Mouse (Mus musculus): ENCODE results near the gene Mturn. TPM values are rescaled to one million over a fixed set of nuclear protein-coding genes. Genes with fewer than 3 reads are reported as not detected.

The Mturn gene
- polyA plus RNA-seq, 1 experiment from 2014 or later = 18.5 TPM

- H3K9me3 ChIP-seq (ENCODE audit: control insufficient read depth, low read length) = no peaks in the 10 kb centered on the region
- no peak overlapping the region for H3K9ac ChIP-seq (ENCODE audit: low read length)
- DNase-seq (ENCODE audit: low spot score) (no peak), ATAC-seq (replicated peaks; ENCODE audit: low FRiP score) (no peak)
- no peaks in the 10 kb centered on the region for H3K27me3 ChIP-seq (ENCODE audit: control insufficient read depth, insufficient read depth, low read length)
- no peak overlapping the region for H3K4me3 ChIP-seq (ENCODE audit: low read depth, low read length)
- H3K4me1 ChIP-seq (replicated peaks; ENCODE audit: control insufficient read depth, insufficient read depth, low read length) = no peaks in the 10 kb centered on the region
- H3K27ac ChIP-seq (ENCODE audit: low read depth, low read length) = no peak overlapping the region
- no peak overlapping the region for H3K4me2 ChIP-seq (ENCODE audit: low read depth, low read length, severe bottlenecking)
- 82% methylated on average over 13 of the region's 13 CpGs for WGBS
- no peaks in the 10 kb centered on the region for H3K36me3 ChIP-seq (ENCODE audit: control insufficient read depth, insufficient read depth, low read length)
Observed at GRCm38 (mm10) chr6:54690838-54691237, 9.4 kb downstream of the Mturn start.

- ATAC-seq (replicated peaks; ENCODE audit: low FRiP score) = no peak
- H3K27me3 ChIP-seq (ENCODE audit: control insufficient read depth, insufficient read depth, low read length) = no peaks in the 10 kb centered on the region
- no peak overlapping the region for H3K4me2 ChIP-seq (ENCODE audit: low read depth, low read length, severe bottlenecking)
- H3K4me1 ChIP-seq (replicated peaks; ENCODE audit: control insufficient read depth, insufficient read depth, low read length) = no peaks in the 10 kb centered on the region
- no peak overlapping the region for H3K9ac ChIP-seq (ENCODE audit: low read length)
- H3K4me3 ChIP-seq (ENCODE audit: low read depth, low read length) = no peak overlapping the region
- 83% methylated on average over 14 of the region's 14 CpGs for WGBS
- no peak overlapping the region for H3K27ac ChIP-seq (ENCODE audit: low read depth, low read length)
- no peaks in the 10 kb centered on the region for H3K36me3 ChIP-seq (ENCODE audit: control insufficient read depth, insufficient read depth, low read length)
- H3K9me3 ChIP-seq (ENCODE audit: control insufficient read depth, low read length) = no peaks in the 10 kb centered on the region
- no peak for DNase-seq (ENCODE audit: low spot score)
Observed at GRCm38 (mm10) chr6:54691368-54692116, 10.1 kb downstream of the Mturn start.

DNA sequence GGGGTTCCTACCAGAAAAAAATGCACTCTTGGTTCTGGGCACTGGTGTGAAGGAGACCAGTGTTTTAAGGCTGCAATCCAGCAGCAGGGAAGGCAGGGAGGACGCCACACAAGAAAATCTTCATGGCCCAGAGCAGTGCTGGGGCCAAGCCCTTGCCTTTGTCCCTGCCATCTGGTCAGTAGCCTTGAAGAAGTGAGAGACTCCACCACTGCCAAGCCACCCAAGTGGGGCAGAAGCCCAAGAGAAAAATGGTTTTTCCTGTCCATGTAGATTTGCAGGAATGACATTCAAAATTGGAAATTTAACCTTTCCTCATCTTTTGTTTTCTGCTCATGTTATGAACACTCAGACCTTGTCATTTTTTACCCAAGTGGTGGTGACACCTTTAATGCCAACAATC lies 10.8 kb downstream of the Mturn start:
- no peak for ATAC-seq (replicated peaks; ENCODE audit: low FRiP score)
- 73% methylated on average over 1 of the region's 1 CpGs for WGBS
- H3K36me3 ChIP-seq (ENCODE audit: control insufficient read depth, insufficient read depth, low read length) = no peaks in the 10 kb centered on the region
- no peak overlapping the region for H3K4me2 ChIP-seq (ENCODE audit: low read depth, low read length, severe bottlenecking)
- H3K9ac ChIP-seq (ENCODE audit: low read length) = no peak overlapping the region
- no peaks in the 10 kb centered on the region for H3K4me1 ChIP-seq (replicated peaks; ENCODE audit: control insufficient read depth, insufficient read depth, low read length)
- no peaks in the 10 kb centered on the region for H3K27me3 ChIP-seq (ENCODE audit: control insufficient read depth, insufficient read depth, low read length)
- H3K27ac ChIP-seq (ENCODE audit: low read depth, low read length) = no peak overlapping the region
- no peak for DNase-seq (ENCODE audit: low spot score)
- no peak overlapping the region for H3K4me3 ChIP-seq (ENCODE audit: low read depth, low read length)
- no peaks in the 10 kb centered on the region for H3K9me3 ChIP-seq (ENCODE audit: control insufficient read depth, low read length)

DNA sequence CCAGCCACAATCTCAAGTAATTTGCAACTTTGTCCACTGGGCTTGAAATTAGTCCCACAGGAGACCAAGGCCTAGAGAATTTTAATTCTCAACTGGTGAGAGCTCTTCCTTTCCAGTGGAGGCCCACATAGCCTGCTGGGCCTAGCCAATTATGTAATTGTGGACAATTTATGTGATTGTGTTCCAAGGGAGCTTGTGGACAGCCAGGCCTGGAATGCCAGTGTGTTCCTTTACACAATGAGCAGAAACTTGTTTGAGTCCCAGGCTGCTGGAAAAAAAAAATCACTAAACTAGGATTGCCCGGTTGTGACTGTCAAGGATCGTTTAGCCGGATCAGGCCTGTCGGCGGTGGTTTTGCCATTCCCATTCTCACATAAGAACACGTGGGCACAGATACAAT lies 11.9 kb downstream of the Mturn start:
- H3K27me3 ChIP-seq (ENCODE audit: control insufficient read depth, insufficient read depth, low read length) = no peaks in the 10 kb centered on the region
- no peak for DNase-seq (ENCODE audit: low spot score)
- H3K9me3 ChIP-seq (ENCODE audit: control insufficient read depth, low read length) = no peaks in the 10 kb centered on the region
- H3K4me1 ChIP-seq (replicated peaks; ENCODE audit: control insufficient read depth, insufficient read depth, low read length) = no peaks in the 10 kb centered on the region
- no peak overlapping the region for H3K9ac ChIP-seq (ENCODE audit: low read length)
- WGBS = 91% methylated on average over 6 of the region's 6 CpGs
- H3K36me3 ChIP-seq (ENCODE audit: control insufficient read depth, insufficient read depth, low read length) = no peaks in the 10 kb centered on the region
- ATAC-seq (replicated peaks; ENCODE audit: low FRiP score) = no peak
- no peak overlapping the region for H3K27ac ChIP-seq (ENCODE audit: low read depth, low read length)
- H3K4me2 ChIP-seq (ENCODE audit: low read depth, low read length, severe bottlenecking) = no peak overlapping the region
- H3K4me3 ChIP-seq (ENCODE audit: low read depth, low read length) = no peak overlapping the region

- Histone ChIP-seq H3K4me2 (ENCODE audit: low read depth, low read length, severe bottlenecking) (peak overlapping the region; percentile 77), H3K36me3 (ENCODE audit: control insufficient read depth, insufficient read depth, low read length) (no peaks in the 10 kb centered on the region), H3K4me1 (replicated peaks; ENCODE audit: control insufficient read depth, insufficient read depth, low read length) (peaks cover 7% of the 10 kb centered on the region; the same call in 1 of the 2 replicates), H3K4me3 (ENCODE audit: low read depth, low read length) (peak overlapping the region; percentile 31), H3K27me3 (ENCODE audit: control insufficient read depth, insufficient read depth, low read length) (no peaks in the 10 kb centered on the region), H3K27ac (ENCODE audit: low read depth, low read length) (no peak overlapping the region), H3K9ac (ENCODE audit: low read length) (peak overlapping the region; percentile 47), H3K9me3 (ENCODE audit: control insufficient read depth, low read length) (no peaks in the 10 kb centered on the region)
- 8% methylated on average over 24 of the region's 24 CpGs for WGBS
- ATAC-seq (replicated peaks; ENCODE audit: low FRiP score) (peak; percentile 48), DNase-seq (ENCODE audit: low spot score) (no peak)
Observed at GRCm38 (mm10) chr6:54698691-54699476, 17.5 kb downstream of the Mturn start.

DNA sequence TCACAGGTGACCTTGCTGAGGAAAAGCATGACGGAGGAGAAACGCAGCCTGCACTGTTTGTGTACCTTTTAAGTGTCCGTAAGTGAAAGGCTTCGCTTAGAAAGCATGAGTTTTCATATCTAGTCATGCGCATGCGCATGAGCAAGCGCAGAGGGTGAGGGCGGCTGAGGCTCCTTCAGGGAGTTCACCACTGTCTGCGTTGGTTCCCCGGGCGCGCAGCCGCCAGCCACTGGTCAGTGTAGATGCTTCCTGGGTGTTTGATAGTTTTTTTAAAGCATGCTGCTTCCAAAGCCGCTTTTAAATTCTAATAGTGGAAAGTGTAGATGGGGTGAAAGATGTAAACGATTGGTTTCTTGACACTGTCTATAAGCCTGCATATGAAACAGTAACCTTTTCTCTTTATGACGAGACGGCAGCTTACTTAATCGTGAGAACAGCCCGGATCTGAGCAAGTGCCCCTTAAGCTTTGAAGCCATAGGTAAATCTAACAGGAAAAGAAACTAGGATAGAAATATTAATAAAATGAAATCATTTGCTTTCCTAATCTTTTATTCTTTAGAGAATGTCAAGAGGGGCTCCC lies 18.1 kb downstream of the Mturn start:
- peak overlapping the region; percentile 47 for H3K9ac ChIP-seq (ENCODE audit: low read length)
- H3K4me1 ChIP-seq (replicated peaks; ENCODE audit: control insufficient read depth, insufficient read depth, low read length) = peaks cover 10% of the 10 kb centered on the region; the same call in 1 of the 2 replicates
- peak; percentile 85 for DNase-seq (ENCODE audit: low spot score)
- peak; percentile 81 for ATAC-seq (replicated peaks; ENCODE audit: low FRiP score)
- 6% methylated on average over 19 of the region's 19 CpGs for WGBS
- H3K4me2 ChIP-seq (ENCODE audit: low read depth, low read length, severe bottlenecking) = peak overlapping the region; percentile 77
- H3K27ac ChIP-seq (ENCODE audit: low read depth, low read length) = no peak overlapping the region
- peak overlapping the region; percentile 31 for H3K4me3 ChIP-seq (ENCODE audit: low read depth, low read length)
- no peaks in the 10 kb centered on the region for H3K27me3 ChIP-seq (ENCODE audit: control insufficient read depth, insufficient read depth, low read length)
- no peaks in the 10 kb centered on the region for H3K9me3 ChIP-seq (ENCODE audit: control insufficient read depth, low read length)
- H3K36me3 ChIP-seq (ENCODE audit: control insufficient read depth, insufficient read depth, low read length) = no peaks in the 10 kb centered on the region

GRCm38 (mm10) chr6:54700516-54700915 lies 19.1 kb downstream of the Mturn start:
- DNase-seq (ENCODE audit: low spot score) = peak; percentile 41
- no peak for ATAC-seq (replicated peaks; ENCODE audit: low FRiP score)
- H3K4me1 ChIP-seq (replicated peaks; ENCODE audit: control insufficient read depth, insufficient read depth, low read length) = peaks cover 10% of the 10 kb centered on the region; the same call in 1 of the 2 replicates
- H3K27ac ChIP-seq (ENCODE audit: low read depth, low read length) = no peak overlapping the region
- no peak overlapping the region for H3K9ac ChIP-seq (ENCODE audit: low read length)
- 94% methylated on average over 2 of the region's 2 CpGs for WGBS
- no peaks in the 10 kb centered on the region for H3K27me3 ChIP-seq (ENCODE audit: control insufficient read depth, insufficient read depth, low read length)
- no peaks in the 10 kb centered on the region for H3K36me3 ChIP-seq (ENCODE audit: control insufficient read depth, insufficient read depth, low read length)
- H3K9me3 ChIP-seq (ENCODE audit: control insufficient read depth, low read length) = no peaks in the 10 kb centered on the region
- H3K4me3 ChIP-seq (ENCODE audit: low read depth, low read length) = no peak overlapping the region
- H3K4me2 ChIP-seq (ENCODE audit: low read depth, low read length, severe bottlenecking) = no peak overlapping the region

- Histone ChIP-seq H3K27me3 (ENCODE audit: control insufficient read depth, insufficient read depth, low read length) (no peaks in the 10 kb centered on the region), H3K4me2 (ENCODE audit: low read depth, low read length, severe bottlenecking) (no peak overlapping the region), H3K27ac (ENCODE audit: low read depth, low read length) (no peak overlapping the region), H3K9me3 (ENCODE audit: control insufficient read depth, low read length) (no peaks in the 10 kb centered on the region), H3K9ac (ENCODE audit: low read length) (no peak overlapping the region), H3K4me3 (ENCODE audit: low read depth, low read length) (no peak overlapping the region), H3K4me1 (replicated peaks; ENCODE audit: control insufficient read depth, insufficient read depth, low read length) (peaks cover 10% of the 10 kb centered on the region; the same call in 1 of the 2 replicates), H3K36me3 (ENCODE audit: control insufficient read depth, insufficient read depth, low read length) (no peaks in the 10 kb centered on the region)
- ATAC-seq (replicated peaks; ENCODE audit: low FRiP score) (no peak), DNase-seq (ENCODE audit: low spot score) (peak; percentile 25)
- WGBS = 82% methylated on average over 9 of the region's 9 CpGs
Observed at GRCm38 (mm10) chr6:54701901-54702300, 20.5 kb downstream of the Mturn start.

Data from forebrain, embryonic 11.5 days (tissue).